13 mouse cellular contexts compared by ENCODE assay signal in genomic region chr12:12708954-12709523, GRCm38 (mm10).
DNase-seq lines count a peak whose midpoint lies in the region; ATAC-seq lines count a peak whose summit lies in the region.
"Had no signal": no experiment of that assay in that cellular context is flagged by ENCODE, and none has a peak within 500 bp of the region (broad histone marks: within the 10 kb centered on the region; RNA-seq: fewer than 3 reads in every experiment).

No protein-coding gene starts in this region.

- H3K4me2 ChIP-seq in hindbrain, embryonic 12.5 days (replicated peaks), result peak overlapping the region; percentile 24
- H3K4me2 ChIP-seq in neural tube, embryonic 15.5 days, result peak overlapping the region; percentile 13
- H3K4me2 ChIP-seq: stomach, embryonic 15.5 days had no signal

- H3K4me3 ChIP-seq in hindbrain, embryonic 12.5 days, result no peak overlapping the region
- no peak overlapping the region for H3K4me3 ChIP-seq in neural tube, embryonic 15.5 days (replicated peaks)
- H3K4me3 ChIP-seq: stomach, embryonic 15.5 days had no signal

- H3K9ac ChIP-seq in hindbrain, embryonic 12.5 days, result no peak overlapping the region
- no peak overlapping the region for H3K9ac ChIP-seq in neural tube, embryonic 15.5 days (replicated peaks)
- H3K9ac ChIP-seq: liver, embryonic 14.5 days; stomach, embryonic 15.5 days had no signal

- peak overlapping the region; percentile 46 for H3K27ac ChIP-seq in hindbrain, embryonic 12.5 days
- peak overlapping the region; percentile 33; the same call in 1 of the 2 replicates for H3K27ac ChIP-seq in neural tube, embryonic 15.5 days (replicated peaks)
- H3K27ac ChIP-seq: liver, embryonic 14.5 days; stomach, embryonic 15.5 days had no signal

- peaks cover 4% of the 10 kb centered on the region; the same call in 1 of the 2 replicates for H3K9me3 ChIP-seq in hindbrain, embryonic 12.5 days (replicated peaks)
- H3K9me3 ChIP-seq in neural tube, embryonic 15.5 days (replicated peaks), result no peaks in the 10 kb centered on the region
- H3K9me3 ChIP-seq: stomach, embryonic 15.5 days had no signal

- intact Hi-C loops in left cerebral cortex, postnatal 10 days (cut with DNase I), result no loop called here

- peak; percentile 18 to 42 for DNase-seq in left cerebral cortex, adult 18-20 months (ENCODE audit: low spot score in 2 of 2)
- DNase-seq in left cerebral cortex, postnatal 10 days (ENCODE audit: extremely low spot score in 1 of 2, low spot score in 2 of 2), result no peak
- DNase-seq in embryo, embryonic 9.5 days (ENCODE audit: extremely low spot score), result peak; percentile 32
- DNase-seq in ovary, postnatal 14 days (ENCODE audit: low spot score), result no peak
- no peak for DNase-seq in layer of hippocampus, adult 9-10 months (ENCODE audit: low spot score)
- no peak for DNase-seq in lung, postnatal 14 days
- DNase-seq: cerebellum, adult 11-12 months; heart, postnatal 10 days; kidney, postnatal 36 days had no signal

- H3K36me3 ChIP-seq in hindbrain, embryonic 12.5 days, result no peaks in the 10 kb centered on the region
- H3K36me3 ChIP-seq in neural tube, embryonic 15.5 days, result no peaks in the 10 kb centered on the region
- H3K36me3 ChIP-seq: stomach, embryonic 15.5 days had no signal

- WGBS in hindbrain, embryonic 12.5 days, result 11% methylated on average over 14 of the region's 14 CpGs
- 10% methylated on average over 14 of the region's 14 CpGs for WGBS in neural tube, embryonic 15.5 days

- peaks cover 14% of the 10 kb centered on the region for H3K4me1 ChIP-seq in hindbrain, embryonic 12.5 days
- peaks cover 16% of the 10 kb centered on the region for H3K4me1 ChIP-seq in neural tube, embryonic 15.5 days
- H3K4me1 ChIP-seq: stomach, embryonic 15.5 days had no signal

- no peaks in the 10 kb centered on the region for H3K27me3 ChIP-seq in hindbrain, embryonic 12.5 days
- no peaks in the 10 kb centered on the region for H3K27me3 ChIP-seq in neural tube, embryonic 15.5 days (replicated peaks)
- H3K27me3 ChIP-seq: stomach, embryonic 15.5 days had no signal

- 0 out of 2 replicates have a peak, but pooled peaks have one; percentile 29 for ATAC-seq in hindbrain, embryonic 12.5 days (ENCODE audit: low FRiP score)
- ATAC-seq in neural tube, embryonic 15.5 days (ENCODE audit: low FRiP score), result peak; percentile 57; the same call in 1 of the 2 replicates

Comparison
In these comparisons a context has a peak if more than half of its experiments do, and no peak if none do; other contexts are left out.
1. DNase-seq: peak in left cerebral cortex, adult 18-20 months (2 of 2) and embryo, embryonic 9.5 days (single experiment); none in left cerebral cortex, postnatal 10 days (0 of 2), ovary, postnatal 14 days (single experiment), layer of hippocampus, adult 9-10 months (single experiment) and lung, postnatal 14 days (single experiment).